ENCODE assay signal across 29 mouse cellular contexts in the genomic region with DNA sequence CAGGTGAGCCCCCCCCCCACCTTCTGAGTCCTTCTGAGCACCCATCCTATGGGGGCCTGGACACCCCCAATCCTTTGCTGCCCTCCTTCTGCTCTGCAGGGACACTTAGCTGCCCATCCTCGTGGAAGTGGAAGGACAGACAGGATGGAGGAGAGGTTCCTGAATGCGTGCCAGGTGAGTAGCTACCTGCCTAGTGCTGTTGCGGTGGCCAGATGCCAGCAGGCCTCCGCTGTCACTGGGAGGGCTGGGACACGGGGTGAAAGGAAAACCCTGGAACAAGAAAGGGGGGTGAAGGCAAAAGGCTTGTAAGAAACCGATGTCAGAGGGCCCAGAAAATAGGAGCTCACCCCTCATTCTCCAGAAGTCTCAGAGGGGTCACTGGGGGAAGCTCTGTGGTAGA. TPM values are rescaled to one million over a fixed set of nuclear protein-coding genes. Genes with fewer than 3 reads are reported as not detected.
A peak's percentile ranks its signal among the peaks of the same experiment; 100 is the strongest.
DNase-seq lines count a peak whose midpoint lies in the region; ATAC-seq and TF ChIP-seq lines count a peak whose summit lies in the region.
"Had no signal": no experiment of that assay in that cellular context is flagged by ENCODE, and none has a peak within 500 bp of the region (broad histone marks: within the 10 kb centered on the region; RNA-seq: fewer than 3 reads in every experiment).

No protein-coding gene starts in this region.

- no peak for ATAC-seq in cerebellum, adult (ENCODE audit: insufficient number of reproducible peaks, low FRiP score, low TSS enrichment)
- no peak for ATAC-seq in liver, embryonic 12.5 days
- ATAC-seq: forebrain, embryonic 14.5 days; forebrain, postnatal 0 days; hindbrain, postnatal 0 days; inflammation-experienced regulatory T-cells, adult 6 months; intestine, embryonic 16.5 days; Patski had no signal

- no peak overlapping the region for H3K4me2 ChIP-seq in liver, embryonic 12.5 days
- H3K4me2 ChIP-seq: embryonic facial prominence, embryonic 12.5 days; embryonic facial prominence, embryonic 15.5 days; heart, embryonic 11.5 days; hindbrain, embryonic 14.5 days had no signal

- peak; percentile 62 for DNase-seq in cerebellum, adult 11-12 months
- peak; percentile 43 for DNase-seq in liver, adult 2 months (ENCODE audit: extremely low read depth, low read depth, low spot score)
- DNase-seq in cerebellum, postnatal 36 days: peak; percentile 20 to 31
- no peak for DNase-seq in left cerebral cortex, adult 8-10 months (ENCODE audit: low spot score in 2 of 2)
- DNase-seq: adrenal gland, adult 2 months; adrenal gland, postnatal 14 days; B cell, adult 2 months; forebrain, postnatal 0 days; gastrocnemius, adult 2 months; gastrocnemius, postnatal 14 days; heart, adult 11 months; kidney, adult 18-20 months; kidney, adult 9 months had no signal

- no peaks in the 10 kb centered on the region; the same call in 1 of the 2 replicates for H3K79me2 ChIP-seq in liver, adult 2 months (ENCODE audit: control insufficient read depth, insufficient read depth, low read length)

- H3K36me3 ChIP-seq in liver, adult 2 months (ENCODE audit: control insufficient read depth, insufficient read depth, low read length): peaks cover 10% of the 10 kb centered on the region
- no peaks in the 10 kb centered on the region for H3K36me3 ChIP-seq in liver, embryonic 12.5 days
- H3K36me3 ChIP-seq: embryonic facial prominence, embryonic 12.5 days; embryonic facial prominence, embryonic 15.5 days; G1E had no signal

- peaks cover 16% of the 10 kb centered on the region for H3K4me1 ChIP-seq in liver, adult 2 months (ENCODE audit: control insufficient read depth, insufficient read depth, low read length)
- no peaks in the 10 kb centered on the region for H3K4me1 ChIP-seq in liver, embryonic 12.5 days
- H3K4me1 ChIP-seq: embryonic facial prominence, embryonic 12.5 days; embryonic facial prominence, embryonic 15.5 days had no signal

- no peak overlapping the region for H3K9ac ChIP-seq in liver, adult 2 months (ENCODE audit: low read depth, low read length)
- no peak overlapping the region for H3K9ac ChIP-seq in liver, embryonic 12.5 days
- H3K9ac ChIP-seq: embryonic facial prominence, embryonic 12.5 days; embryonic facial prominence, embryonic 15.5 days; forebrain, postnatal 0 days; hindbrain, embryonic 14.5 days had no signal

- H3K27ac ChIP-seq in liver, adult 2 months (replicated peaks; ENCODE audit: insufficient read depth, low read depth, low read length): no peak overlapping the region
- H3K27ac ChIP-seq in liver, embryonic 12.5 days: no peak overlapping the region
- H3K27ac ChIP-seq: embryonic facial prominence, embryonic 12.5 days; embryonic facial prominence, embryonic 15.5 days; gastrocnemius, adult 2 months; hindbrain, embryonic 14.5 days; hindbrain, postnatal 0 days had no signal

- H3K9me3 ChIP-seq in liver, embryonic 12.5 days (replicated peaks): no peaks in the 10 kb centered on the region
- H3K9me3 ChIP-seq: embryonic facial prominence, embryonic 12.5 days; embryonic facial prominence, embryonic 15.5 days; G1E had no signal

- H3K27me3 ChIP-seq in liver, adult 2 months (ENCODE audit: control insufficient read depth, insufficient read depth, low read length): no peaks in the 10 kb centered on the region
- no peaks in the 10 kb centered on the region for H3K27me3 ChIP-seq in liver, embryonic 12.5 days (replicated peaks)
- H3K27me3 ChIP-seq: CH12.LX; embryonic facial prominence, embryonic 12.5 days; embryonic facial prominence, embryonic 15.5 days; Patski had no signal

- H3K4me3 ChIP-seq in liver, adult 2 months (ENCODE audit: insufficient read depth, low read depth, low read length): no peak overlapping the region
- no peak overlapping the region for H3K4me3 ChIP-seq in liver, embryonic 12.5 days
- H3K4me3 ChIP-seq: embryonic facial prominence, embryonic 12.5 days; embryonic facial prominence, embryonic 15.5 days; gastrocnemius, adult 2 months had no signal

- TF ChIP-seq CTCF in liver, adult 2 months (IDR thresholded peaks at IDR 0.05; ENCODE audit: low read depth, low read length): no peak

- 39% methylated on average over 6 of the region's 6 CpGs for WGBS in liver, adult 2 months
- WGBS in liver, embryonic 12.5 days (ENCODE audit: insufficient replicate concordance): 65% methylated on average over 6 of the region's 6 CpGs

- TF ChIP-seq POLR2A in liver, adult 2 months (IDR thresholded peaks at IDR 0.05; ENCODE audit: extremely low read depth, insufficient read depth, low read length): no peak

RNA-seq across cellular contexts. Expression of gene C1ra, which starts 5.2 kb away (rescaled TPM):
- 165 and 177 TPM in 2 replicates for total RNA-seq in liver, adult 2 months (2014; rRNA removed)
- 92.5 and 119 TPM in 2 replicates for polyA plus RNA-seq in liver, adult 2 months (2012; rRNA removed)
- 4.5 and 4.6 TPM in 2 replicates for polyA plus RNA-seq in liver, embryonic 12.5 days (2016; fragmentation: Nextera tagmentation; extraction: Ambion mirVana)
- total RNA-seq in left cerebral cortex, adult 8-10 months (2022): 1 to 10 TPM; 1.7 to 2.2 (median 1.9) TPM
- polyA plus RNA-seq: G1E had no signal

RNA-seq across cellular contexts. Expression of gene C1rl, which starts 14.1 kb away (rescaled TPM):
- total RNA-seq in liver, adult 2 months (2014; rRNA removed): 53.6 and 59.5 TPM in 2 replicates
- 67.3 and 73.0 TPM in 2 replicates for polyA plus RNA-seq in liver, adult 2 months (2012; rRNA removed)
- 4.4 and 4.5 TPM in 2 replicates for polyA plus RNA-seq in liver, embryonic 12.5 days (2016; fragmentation: Nextera tagmentation; extraction: Ambion mirVana)
- under 1 TPM; 0.19 to 0.49 (median 0.45) TPM for total RNA-seq in left cerebral cortex, adult 8-10 months (2022)
- polyA plus RNA-seq: inflammation-experienced regulatory T-cells, adult 6 months had no signal

RNA-seq across cellular contexts. Expression of gene C1s1, which starts 35.2 kb away (rescaled TPM):
- total RNA-seq in liver, adult 2 months (2014; rRNA removed): 384 and 554 TPM in 2 replicates
- 174 and 206 TPM in 2 replicates for polyA plus RNA-seq in liver, adult 2 months (2012; rRNA removed)
- polyA plus RNA-seq in liver, embryonic 12.5 days (2016; fragmentation: Nextera tagmentation; extraction: Ambion mirVana): 15.9 and 16.6 TPM in 2 replicates
- 1 to 10 TPM in 3 of 4 experiments, under 1 TPM in 1; 0.93 to 3.0 (median 1.2) TPM for total RNA-seq in left cerebral cortex, adult 8-10 months (2022)
- total RNA-seq: common myeloid progenitor, adult 5-6 weeks; hematopoietic stem cell, adult 5-6 weeks had no signal
- polyA plus RNA-seq: forebrain, embryonic 11.5 days; G1E; inflammation-experienced regulatory T-cells, adult 6 months had no signal

RNA-seq across cellular contexts. Expression of gene Clstn3, which starts 42.4 kb away (rescaled TPM):
- 1.6 and 2.7 TPM in 2 replicates for total RNA-seq in liver, adult 2 months (2014; rRNA removed)
- 4.1 and 4.4 TPM in 2 replicates for polyA plus RNA-seq in liver, adult 2 months (2012; rRNA removed)
- polyA plus RNA-seq in liver, embryonic 12.5 days (2016; fragmentation: Nextera tagmentation; extraction: Ambion mirVana): 4.1 and 5.0 TPM in 2 replicates
- 100 to 1,000 TPM; 331 to 359 (median 336) TPM for total RNA-seq in left cerebral cortex, adult 8-10 months (2022)
- polyA plus RNA-seq: inflammation-experienced regulatory T-cells, adult 6 months had no signal

Comparison
In these comparisons a context has a peak if more than half of its experiments do, and no peak if none do; other contexts are left out.
1. DNase-seq: peak in cerebellum, adult 11-12 months (single experiment), liver, adult 2 months (single experiment) and cerebellum, postnatal 36 days (2 of 2); none in left cerebral cortex, adult 8-10 months (0 of 2).
2. RNA of gene C1ra, which starts 5.2 kb away (total RNA-seq): 165 to 177 TPM in liver, adult 2 months; 1.7 to 2.2 TPM in left cerebral cortex, adult 8-10 months; every median in the first group is over 10 times any median in the second.
3. RNA of gene C1rl, which starts 14.1 kb away (total RNA-seq): 53.6 to 59.5 TPM in liver, adult 2 months; 0.19 to 0.49 TPM in left cerebral cortex, adult 8-10 months; every median in the first group is over 10 times any median in the second.
4. RNA of gene C1s1, which starts 35.2 kb away (total RNA-seq): 384 to 554 TPM in liver, adult 2 months; 0.93 to 3.0 TPM in left cerebral cortex, adult 8-10 months; every median in the first group is over 10 times any median in the second.